Mouse (Mus musculus): ENCODE results near the gene Gabarapl2. TPM values are rescaled to one million over a fixed set of nuclear protein-coding genes. Genes with fewer than 3 reads are reported as not detected.
A peak's percentile ranks its signal among the peaks of the same experiment; 100 is the strongest.

The Gabarapl2 gene
- polyA plus RNA-seq (2012; rRNA removed) = 15.9 and 25.4 TPM in 2 replicates

DNA sequence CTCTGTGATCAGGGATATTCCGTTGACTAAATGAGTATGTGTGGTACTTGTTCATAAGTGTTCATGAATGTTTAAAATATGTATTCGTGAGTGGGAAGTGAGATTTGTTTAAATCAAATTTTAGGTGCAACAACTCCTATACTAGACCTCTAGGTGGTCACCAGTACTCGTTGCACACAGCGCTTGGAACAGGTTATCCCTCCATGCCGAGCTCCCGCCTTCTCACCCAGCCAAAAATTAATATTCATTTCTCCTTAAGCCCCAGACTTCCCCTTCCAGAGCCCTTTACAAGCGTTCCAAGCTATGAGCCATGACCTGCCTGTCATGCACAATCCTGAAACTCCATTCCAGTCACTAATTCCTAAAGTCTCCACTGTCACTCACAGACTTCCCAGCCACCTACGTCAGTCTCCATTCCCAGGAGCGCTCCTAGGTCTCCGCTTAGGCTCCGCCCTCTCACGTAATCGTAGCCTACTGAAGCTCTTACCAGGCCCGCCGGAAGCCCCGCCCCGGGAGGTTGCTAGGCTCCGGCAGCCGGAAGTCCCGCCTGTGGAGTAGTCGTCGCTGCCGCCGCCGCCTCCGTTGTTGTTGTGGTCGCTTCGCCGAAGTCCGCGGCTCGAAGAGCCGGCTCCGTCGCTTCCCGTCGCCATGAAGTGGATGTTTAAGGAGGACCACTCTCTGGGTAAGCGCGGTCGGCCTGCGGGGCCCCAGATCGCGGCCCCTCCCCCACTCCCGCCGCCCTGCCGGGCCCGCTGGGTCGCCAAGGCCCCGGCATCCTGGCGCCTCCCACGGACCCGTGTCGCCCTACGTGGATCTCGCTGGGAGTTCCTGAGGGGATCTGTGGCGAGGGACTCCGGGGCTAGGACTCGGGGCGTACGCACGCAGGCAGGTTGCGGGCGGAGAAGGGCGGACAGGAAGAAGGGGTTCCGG, at the start of gene Gabarapl2:
Gabarapl2 (plus strand) TSS at position 533 of the 930 bp plus-strand sequence.
- peak within 1 kb of the TSS; percentile 75 for H3K27ac ChIP-seq (ENCODE audit: insufficient read depth, low read length)
- no peak for TF ChIP-seq CTCF (IDR thresholded peaks at IDR 0.05; ENCODE audit: extremely low read depth, insufficient read depth, insufficient read length, insufficient replicate concordance)
- TF ChIP-seq POLR2A (IDR thresholded peaks at IDR 0.05; ENCODE audit: low read depth, low read length) = peak; percentile 21; the same call in 1 of the 2 replicates
- H3K27me3 ChIP-seq (ENCODE audit: control insufficient read depth, insufficient read depth, low read length) = no peaks in the 10 kb centered on the region
- under 1% methylated on average over 65 of the region's 65 CpGs for WGBS
- H3K36me3 ChIP-seq (ENCODE audit: control insufficient read depth, insufficient read depth, low read length) = peaks cover 8% of the 10 kb centered on the region
- peaks cover 10% of the 10 kb centered on the region for H3K4me1 ChIP-seq (ENCODE audit: control insufficient read depth, insufficient read depth, insufficient read length)
- H3K4me3 ChIP-seq (ENCODE audit: extremely low read depth, insufficient read depth, insufficient read length) = peak within 1 kb of the TSS; percentile 92
- peak; percentile 78 to 95 for DNase-seq (ENCODE audit: low read depth in 1 of 2, low spot score in 2 of 2)

DNA sequence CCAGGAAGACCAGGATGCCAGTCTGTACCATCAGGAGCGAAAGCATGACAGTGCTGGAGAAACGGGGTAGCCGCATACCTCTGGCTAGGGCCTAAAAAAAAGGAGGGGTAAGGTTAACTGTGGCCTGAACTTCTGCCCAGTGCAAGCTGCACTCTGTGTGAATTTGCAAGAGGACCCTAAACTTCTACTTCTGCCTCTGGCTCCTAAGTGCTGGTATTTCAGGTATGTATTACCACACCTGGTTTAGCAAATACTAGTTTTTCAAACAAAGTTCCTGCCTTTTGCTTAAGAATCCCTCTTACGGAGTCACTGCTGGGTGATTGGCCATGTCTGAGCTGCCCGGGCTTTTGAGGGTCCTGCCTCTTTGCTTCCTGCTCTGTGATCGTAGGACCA, 49.6 kb upstream of the Gabarapl2 start:
- H3K27me3 ChIP-seq (ENCODE audit: control insufficient read depth, insufficient read depth, low read length) = peaks cover 1% of the 10 kb centered on the region; the same call in 1 of the 2 replicates
- no peak overlapping the region for H3K27ac ChIP-seq (ENCODE audit: insufficient read depth, low read length)
- H3K4me1 ChIP-seq (ENCODE audit: control insufficient read depth, insufficient read depth, insufficient read length) = no peaks in the 10 kb centered on the region
- TF ChIP-seq POLR2A (IDR thresholded peaks at IDR 0.05; ENCODE audit: low read depth, low read length) (no peak), CTCF (IDR thresholded peaks at IDR 0.05; ENCODE audit: extremely low read depth, insufficient read depth, insufficient read length, insufficient replicate concordance) (no peak)
- no peak overlapping the region for H3K4me3 ChIP-seq (ENCODE audit: extremely low read depth, insufficient read depth, insufficient read length)
- DNase-seq (ENCODE audit: low read depth in 1 of 2, low spot score in 2 of 2) = no peak
- no peaks in the 10 kb centered on the region for H3K36me3 ChIP-seq (ENCODE audit: control insufficient read depth, insufficient read depth, low read length)
- 73% methylated on average over 6 of the region's 6 CpGs for WGBS

DNA sequence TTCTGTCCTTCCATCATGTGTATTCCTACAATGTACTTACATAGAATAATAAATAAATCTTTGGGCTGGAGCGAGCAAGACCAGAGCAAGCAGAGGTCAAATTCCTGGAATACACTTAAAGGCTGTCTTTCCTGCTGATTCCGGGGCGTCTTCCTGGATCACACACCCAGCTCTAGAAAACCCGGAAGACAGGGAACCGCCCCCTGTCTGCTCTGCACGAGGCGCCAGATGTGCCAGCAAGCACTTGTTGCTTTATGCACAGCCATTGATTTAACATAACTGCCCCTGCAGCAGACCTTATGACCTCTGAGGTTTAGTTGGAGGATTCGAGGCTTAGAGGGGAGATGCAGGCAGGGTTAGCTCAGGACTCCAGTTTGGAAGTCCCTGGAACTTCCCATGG, 48.5 kb upstream of the Gabarapl2 start:
- H3K4me1 ChIP-seq (ENCODE audit: control insufficient read depth, insufficient read depth, insufficient read length) = no peaks in the 10 kb centered on the region
- 19% methylated on average over 8 of the region's 8 CpGs for WGBS
- TF ChIP-seq CTCF (IDR thresholded peaks at IDR 0.05; ENCODE audit: extremely low read depth, insufficient read depth, insufficient read length, insufficient replicate concordance) = no peak
- no peak for TF ChIP-seq POLR2A (IDR thresholded peaks at IDR 0.05; ENCODE audit: low read depth, low read length)

DNA sequence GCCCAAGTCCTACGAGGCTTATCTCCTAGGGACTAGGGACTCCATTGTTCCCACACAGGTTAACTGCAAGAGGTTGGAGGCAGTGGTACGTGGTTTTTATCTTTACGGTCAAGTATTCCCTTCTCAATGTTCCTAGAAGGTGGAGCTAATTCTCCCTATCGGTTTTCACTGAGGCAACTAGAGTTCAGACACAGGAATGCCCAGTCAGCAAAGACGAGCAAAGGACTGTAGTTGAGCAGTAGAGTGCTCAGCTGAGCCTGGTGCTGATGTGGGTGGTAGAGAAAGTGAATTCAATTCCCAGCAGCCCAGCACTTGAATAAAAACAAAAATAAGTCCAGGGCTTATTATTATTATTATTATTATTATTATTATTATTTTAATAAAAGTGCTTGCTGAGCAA, 47.9 kb upstream of the Gabarapl2 start:
- 51% methylated on average over 5 of the region's 5 CpGs for WGBS
- Histone ChIP-seq H3K27ac (ENCODE audit: insufficient read depth, low read length) (no peak overlapping the region), H3K36me3 (ENCODE audit: control insufficient read depth, insufficient read depth, low read length) (no peaks in the 10 kb centered on the region), H3K27me3 (ENCODE audit: control insufficient read depth, insufficient read depth, low read length) (peaks cover 1% of the 10 kb centered on the region; the same call in 1 of the 2 replicates), H3K4me1 (ENCODE audit: control insufficient read depth, insufficient read depth, insufficient read length) (no peaks in the 10 kb centered on the region), H3K4me3 (ENCODE audit: extremely low read depth, insufficient read depth, insufficient read length) (no peak overlapping the region)
- DNase-seq (ENCODE audit: low read depth in 1 of 2, low spot score in 2 of 2) = no peak
- no peak for TF ChIP-seq CTCF (IDR thresholded peaks at IDR 0.05; ENCODE audit: extremely low read depth, insufficient read depth, insufficient read length, insufficient replicate concordance)
- TF ChIP-seq POLR2A (IDR thresholded peaks at IDR 0.05; ENCODE audit: low read depth, low read length) = no peak

More for the DNA sequence above, 48.5 kb upstream of the Gabarapl2 start:
- DNase-seq (ENCODE audit: low read depth in 1 of 2, low spot score in 2 of 2) = no peak
- Histone ChIP-seq H3K4me3 (ENCODE audit: extremely low read depth, insufficient read depth, insufficient read length) (no peak overlapping the region), H3K36me3 (ENCODE audit: control insufficient read depth, insufficient read depth, low read length) (no peaks in the 10 kb centered on the region), H3K27ac (ENCODE audit: insufficient read depth, low read length) (no peak overlapping the region), H3K27me3 (ENCODE audit: control insufficient read depth, insufficient read depth, low read length) (peaks cover 1% of the 10 kb centered on the region; the same call in 1 of the 2 replicates)

GRCm38 (mm10) chr8:111894955-111895354, 45.5 kb upstream of the Gabarapl2 start:
- H3K36me3 ChIP-seq (ENCODE audit: control insufficient read depth, insufficient read depth, low read length) = no peaks in the 10 kb centered on the region
- no peaks in the 10 kb centered on the region for H3K27me3 ChIP-seq (ENCODE audit: control insufficient read depth, insufficient read depth, low read length)
- H3K4me3 ChIP-seq (ENCODE audit: extremely low read depth, insufficient read depth, insufficient read length) = no peak overlapping the region
- 89% methylated on average over 7 of the region's 7 CpGs for WGBS
- H3K4me1 ChIP-seq (ENCODE audit: control insufficient read depth, insufficient read depth, insufficient read length) = no peaks in the 10 kb centered on the region
- TF ChIP-seq CTCF (IDR thresholded peaks at IDR 0.05; ENCODE audit: extremely low read depth, insufficient read depth, insufficient read length, insufficient replicate concordance) = peak; percentile 13; the same call in 1 of the 2 replicates
- no peak for TF ChIP-seq POLR2A (IDR thresholded peaks at IDR 0.05; ENCODE audit: low read depth, low read length)
- H3K27ac ChIP-seq (ENCODE audit: insufficient read depth, low read length) = no peak overlapping the region
- DNase-seq (ENCODE audit: low read depth in 1 of 2, low spot score in 2 of 2) = no peak

DNA sequence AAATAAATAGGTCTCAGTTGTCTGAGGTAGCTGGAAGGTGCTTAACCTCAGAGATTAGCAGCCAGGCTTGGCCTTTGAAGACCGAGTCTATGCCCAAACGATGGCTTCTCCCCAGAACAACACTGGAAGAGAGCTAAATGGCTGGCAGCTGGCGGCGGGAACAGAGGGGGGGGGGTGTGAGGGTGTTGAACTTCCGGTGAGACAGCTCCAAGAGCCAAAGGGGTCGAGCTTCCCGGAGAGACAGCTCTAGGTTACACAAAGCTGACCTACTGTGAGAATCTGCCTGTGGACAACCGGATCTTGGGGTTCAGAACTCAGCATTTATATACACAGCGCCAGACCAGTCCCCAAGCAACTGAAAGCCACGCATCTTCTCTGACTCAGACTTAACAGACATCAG, 41.9 kb upstream of the Gabarapl2 start:
- Histone ChIP-seq H3K27ac (ENCODE audit: insufficient read depth, low read length) (no peak overlapping the region), H3K4me3 (ENCODE audit: extremely low read depth, insufficient read depth, insufficient read length) (no peak overlapping the region), H3K4me1 (ENCODE audit: control insufficient read depth, insufficient read depth, insufficient read length) (no peaks in the 10 kb centered on the region), H3K27me3 (ENCODE audit: control insufficient read depth, insufficient read depth, low read length) (no peaks in the 10 kb centered on the region), H3K36me3 (ENCODE audit: control insufficient read depth, insufficient read depth, low read length) (no peaks in the 10 kb centered on the region)
- TF ChIP-seq POLR2A (IDR thresholded peaks at IDR 0.05; ENCODE audit: low read depth, low read length) = no peak
- TF ChIP-seq CTCF (IDR thresholded peaks at IDR 0.05; ENCODE audit: extremely low read depth, insufficient read depth, insufficient read length, insufficient replicate concordance) = no peak
- no peak for DNase-seq (ENCODE audit: low read depth in 1 of 2, low spot score in 2 of 2)
- WGBS = 46% methylated on average over 10 of the region's 10 CpGs

DNA sequence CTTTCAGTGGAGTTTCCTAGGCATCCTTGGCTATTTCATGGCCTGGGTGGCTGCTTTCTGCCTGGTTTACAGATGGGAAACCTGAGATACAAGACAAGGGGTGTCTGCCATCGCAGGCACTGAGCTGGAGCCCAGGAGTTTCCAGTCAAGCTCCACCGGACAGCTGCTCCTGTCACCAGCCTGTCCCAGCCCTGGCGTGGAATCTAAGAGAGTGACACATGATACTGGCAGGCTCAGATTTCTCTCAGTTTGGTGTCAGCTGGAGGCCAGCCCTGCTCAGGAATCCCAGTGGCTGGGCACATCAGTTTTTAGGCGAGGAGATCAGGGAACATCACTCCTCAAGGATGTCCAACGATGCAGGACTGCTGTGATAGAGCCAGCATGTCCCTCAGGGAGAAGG, 38.4 kb upstream of the Gabarapl2 start:
- Histone ChIP-seq H3K36me3 (ENCODE audit: control insufficient read depth, insufficient read depth, low read length) (no peaks in the 10 kb centered on the region), H3K4me1 (ENCODE audit: control insufficient read depth, insufficient read depth, insufficient read length) (no peaks in the 10 kb centered on the region), H3K27me3 (ENCODE audit: control insufficient read depth, insufficient read depth, low read length) (no peaks in the 10 kb centered on the region), H3K4me3 (ENCODE audit: extremely low read depth, insufficient read depth, insufficient read length) (no peak overlapping the region), H3K27ac (ENCODE audit: insufficient read depth, low read length) (no peak overlapping the region)
- DNase-seq (ENCODE audit: low read depth in 1 of 2, low spot score in 2 of 2) = no peak
- WGBS = 68% methylated on average over 5 of the region's 5 CpGs
- no peak for TF ChIP-seq POLR2A (IDR thresholded peaks at IDR 0.05; ENCODE audit: low read depth, low read length)
- no peak for TF ChIP-seq CTCF (IDR thresholded peaks at IDR 0.05; ENCODE audit: extremely low read depth, insufficient read depth, insufficient read length, insufficient replicate concordance)
